Mouse (Mus musculus): ENCODE measurements around the gene Plod2. TPM values are rescaled to one million over a fixed set of nuclear protein-coding genes. Genes with fewer than 3 reads are reported as not detected.

The Plod2 gene
- polyA plus RNA-seq, 1 experiment = 14.8 TPM

- peaks cover 60% of the 10 kb centered on the region for H3K36me3 ChIP-seq (ENCODE audit: control insufficient read depth, insufficient read depth)
- H3K4me3 ChIP-seq (ENCODE audit: insufficient read depth, poor library complexity, severe bottlenecking) = no peak overlapping the region
- H3ac ChIP-seq (ENCODE audit: control insufficient read depth, insufficient read length, low read depth) = no peak overlapping the region
- H3K79me3 ChIP-seq (ENCODE audit: low read depth) = no peaks in the 10 kb centered on the region
- no peaks in the 10 kb centered on the region for H3K27me3 ChIP-seq (ENCODE audit: control insufficient read depth, insufficient read depth, insufficient read length)
- TF ChIP-seq CTCF (IDR thresholded peaks at IDR 0.05; ENCODE audit: control insufficient read depth, insufficient read depth, insufficient read length) (no peak), CEBPB (IDR thresholded peaks at IDR 0.05; ENCODE audit: low read depth) (no peak), MAX (IDR thresholded peaks at IDR 0.05) (no peak), MYOD1 (IDR thresholded peaks at IDR 0.05; ENCODE audit: control insufficient read depth, insufficient read length, low read depth) (no peak), USF1 (IDR thresholded peaks at IDR 0.05; ENCODE audit: low read depth) (no peak), FOSL1 (IDR thresholded peaks at IDR 0.05; ENCODE audit: insufficient read depth, low read length, poor library complexity, severe bottlenecking) (no peak), MYOG (IDR thresholded peaks at IDR 0.05; ENCODE audit: control insufficient read depth, extremely low read depth, insufficient read length) (no peak)
- no peaks in the 10 kb centered on the region for H3K79me2 ChIP-seq (ENCODE audit: control insufficient read depth, insufficient read depth)
These were observed 50.7 kb downstream of the Plod2 start for GRCm38 (mm10) chr9:92592757-92593156.

- Histone ChIP-seq H3K79me2 (ENCODE audit: control insufficient read depth, insufficient read depth) (no peaks in the 10 kb centered on the region), H3K79me3 (ENCODE audit: low read depth) (no peaks in the 10 kb centered on the region), H3K27me3 (ENCODE audit: control insufficient read depth, insufficient read depth, insufficient read length) (no peaks in the 10 kb centered on the region), H3ac (ENCODE audit: control insufficient read depth, insufficient read length, low read depth) (no peak overlapping the region), H3K4me3 (ENCODE audit: insufficient read depth, poor library complexity, severe bottlenecking) (no peak overlapping the region), H3K36me3 (ENCODE audit: control insufficient read depth, insufficient read depth) (peaks cover 58% of the 10 kb centered on the region)
- TF ChIP-seq MAX (IDR thresholded peaks at IDR 0.05) = no peak
These were observed 52.5 kb downstream of the Plod2 start for GRCm38 (mm10) chr9:92594491-92594890.

- TF ChIP-seq USF1 (IDR thresholded peaks at IDR 0.05; ENCODE audit: low read depth) = no peak
- no peak for TF ChIP-seq FOSL1 (IDR thresholded peaks at IDR 0.05; ENCODE audit: insufficient read depth, low read length, poor library complexity, severe bottlenecking)
- TF ChIP-seq CTCF (IDR thresholded peaks at IDR 0.05; ENCODE audit: control insufficient read depth, insufficient read depth, insufficient read length) = no peak
- TF ChIP-seq CEBPB (IDR thresholded peaks at IDR 0.05; ENCODE audit: low read depth) = no peak
- TF ChIP-seq MYOD1 (IDR thresholded peaks at IDR 0.05; ENCODE audit: control insufficient read depth, insufficient read length, low read depth) = no peak
- TF ChIP-seq MAX (IDR thresholded peaks at IDR 0.05) = no peak
- no peak for TF ChIP-seq MYOG (IDR thresholded peaks at IDR 0.05; ENCODE audit: control insufficient read depth, extremely low read depth, insufficient read length)
- Histone ChIP-seq H3K4me3 (ENCODE audit: insufficient read depth, poor library complexity, severe bottlenecking) (no peak overlapping the region), H3ac (ENCODE audit: control insufficient read depth, insufficient read length, low read depth) (no peak overlapping the region), H3K27me3 (ENCODE audit: control insufficient read depth, insufficient read depth, insufficient read length) (no peaks in the 10 kb centered on the region), H3K79me2 (ENCODE audit: control insufficient read depth, insufficient read depth) (no peaks in the 10 kb centered on the region), H3K36me3 (ENCODE audit: control insufficient read depth, insufficient read depth) (peaks cover 57% of the 10 kb centered on the region), H3K79me3 (ENCODE audit: low read depth) (no peaks in the 10 kb centered on the region)
These were observed 53.3 kb downstream of the Plod2 start for GRCm38 (mm10) chr9:92595296-92595695.

- TF ChIP-seq MYOD1 (IDR thresholded peaks at IDR 0.05; ENCODE audit: control insufficient read depth, insufficient read length, low read depth) (no peak), MYOG (IDR thresholded peaks at IDR 0.05; ENCODE audit: control insufficient read depth, extremely low read depth, insufficient read length) (no peak), USF1 (IDR thresholded peaks at IDR 0.05; ENCODE audit: low read depth) (no peak), FOSL1 (IDR thresholded peaks at IDR 0.05; ENCODE audit: insufficient read depth, low read length, poor library complexity, severe bottlenecking) (no peak), CTCF (IDR thresholded peaks at IDR 0.05; ENCODE audit: control insufficient read depth, insufficient read depth, insufficient read length) (no peak), MAX (IDR thresholded peaks at IDR 0.05) (no peak), CEBPB (IDR thresholded peaks at IDR 0.05; ENCODE audit: low read depth) (no peak)
- Histone ChIP-seq H3K27me3 (ENCODE audit: control insufficient read depth, insufficient read depth, insufficient read length) (no peaks in the 10 kb centered on the region), H3ac (ENCODE audit: control insufficient read depth, insufficient read length, low read depth) (no peak overlapping the region), H3K36me3 (ENCODE audit: control insufficient read depth, insufficient read depth) (peaks cover 58% of the 10 kb centered on the region), H3K4me3 (ENCODE audit: insufficient read depth, poor library complexity, severe bottlenecking) (no peak overlapping the region), H3K79me3 (ENCODE audit: low read depth) (no peaks in the 10 kb centered on the region), H3K79me2 (ENCODE audit: control insufficient read depth, insufficient read depth) (no peaks in the 10 kb centered on the region)
These were observed 55.0 kb downstream of the Plod2 start for GRCm38 (mm10) chr9:92596916-92597547.

DNA sequence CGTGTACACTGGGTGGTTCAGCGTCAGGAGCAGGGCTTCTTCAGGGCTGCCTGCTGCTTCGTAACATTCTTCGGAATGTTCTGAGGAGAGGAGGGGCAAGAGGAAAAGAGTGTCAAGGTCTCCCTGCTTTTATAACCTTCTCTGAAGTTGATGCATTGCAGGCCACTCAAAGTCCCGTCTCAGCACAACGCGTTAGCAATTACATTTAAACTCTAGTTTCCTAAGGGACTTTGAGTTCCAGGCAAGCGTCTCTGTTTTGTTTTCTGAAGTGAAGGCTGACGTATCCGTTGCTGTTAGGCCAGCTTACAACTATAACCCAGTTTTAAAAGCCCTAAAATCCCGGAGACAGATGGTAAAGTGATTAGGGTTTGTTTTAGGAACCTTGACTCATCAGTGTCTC lies 55.8 kb downstream of the Plod2 start:
- Histone ChIP-seq H3K79me2 (ENCODE audit: control insufficient read depth, insufficient read depth) (no peaks in the 10 kb centered on the region), H3ac (ENCODE audit: control insufficient read depth, insufficient read length, low read depth) (no peak overlapping the region), H3K36me3 (ENCODE audit: control insufficient read depth, insufficient read depth) (peaks cover 59% of the 10 kb centered on the region), H3K27me3 (ENCODE audit: control insufficient read depth, insufficient read depth, insufficient read length) (no peaks in the 10 kb centered on the region), H3K4me3 (ENCODE audit: insufficient read depth, poor library complexity, severe bottlenecking) (no peak overlapping the region), H3K79me3 (ENCODE audit: low read depth) (no peaks in the 10 kb centered on the region)
- TF ChIP-seq MAX (IDR thresholded peaks at IDR 0.05) = no peak
- no peak for TF ChIP-seq CEBPB (IDR thresholded peaks at IDR 0.05; ENCODE audit: low read depth)
- no peak for TF ChIP-seq MYOG (IDR thresholded peaks at IDR 0.05; ENCODE audit: control insufficient read depth, extremely low read depth, insufficient read length)
- no peak for TF ChIP-seq FOSL1 (IDR thresholded peaks at IDR 0.05; ENCODE audit: insufficient read depth, low read length, poor library complexity, severe bottlenecking)
- no peak for TF ChIP-seq USF1 (IDR thresholded peaks at IDR 0.05; ENCODE audit: low read depth)

GRCm38 (mm10) chr9:92599940-92600538 lies 58.0 kb downstream of the Plod2 start:
- no peak for TF ChIP-seq MAX (IDR thresholded peaks at IDR 0.05)
- no peak for TF ChIP-seq CTCF (IDR thresholded peaks at IDR 0.05; ENCODE audit: control insufficient read depth, insufficient read depth, insufficient read length)
- no peak for TF ChIP-seq FOSL1 (IDR thresholded peaks at IDR 0.05; ENCODE audit: insufficient read depth, low read length, poor library complexity, severe bottlenecking)
- no peak for TF ChIP-seq MYOG (IDR thresholded peaks at IDR 0.05; ENCODE audit: control insufficient read depth, extremely low read depth, insufficient read length)
- no peak for TF ChIP-seq MYOD1 (IDR thresholded peaks at IDR 0.05; ENCODE audit: control insufficient read depth, insufficient read length, low read depth)
- no peak for TF ChIP-seq USF1 (IDR thresholded peaks at IDR 0.05; ENCODE audit: low read depth)
- TF ChIP-seq CEBPB (IDR thresholded peaks at IDR 0.05; ENCODE audit: low read depth) = no peak
- Histone ChIP-seq H3K36me3 (ENCODE audit: control insufficient read depth, insufficient read depth) (peaks cover 51% of the 10 kb centered on the region), H3K79me2 (ENCODE audit: control insufficient read depth, insufficient read depth) (no peaks in the 10 kb centered on the region), H3K4me3 (ENCODE audit: insufficient read depth, poor library complexity, severe bottlenecking) (no peak overlapping the region), H3K79me3 (ENCODE audit: low read depth) (no peaks in the 10 kb centered on the region), H3ac (ENCODE audit: control insufficient read depth, insufficient read length, low read depth) (no peak overlapping the region), H3K27me3 (ENCODE audit: control insufficient read depth, insufficient read depth, insufficient read length) (no peaks in the 10 kb centered on the region)

All from C2C12 (cell line).